In genomic region chr6:134454093-134454492, GRCm38 (mm10) we compare ENCODE assay signal across 12 mouse cellular contexts. TPM values are rescaled to one million over a fixed set of nuclear protein-coding genes. Genes with fewer than 3 reads are reported as not detected.
DNase-seq lines count a peak whose midpoint lies in the region; ATAC-seq and TF ChIP-seq lines count a peak whose summit lies in the region.
"Had no signal": no experiment of that assay in that cellular context is flagged by ENCODE, and none has a peak within 500 bp of the region (broad histone marks: within the 10 kb centered on the region; RNA-seq: fewer than 3 reads in every experiment).

No protein-coding gene starts in this region.

- no peak overlapping the region for H3K4me2 ChIP-seq in forebrain, postnatal 0 days (ENCODE audit: low read depth)
- H3K4me2 ChIP-seq in forebrain, embryonic 14.5 days (ENCODE audit: low read length) = no peak overlapping the region
- H3K4me2 ChIP-seq in liver, postnatal 0 days (ENCODE audit: low read depth, low read length) = no peak overlapping the region
- H3K4me2 ChIP-seq: embryonic facial prominence, embryonic 12.5 days; limb, embryonic 12.5 days; neural tube, embryonic 15.5 days had no signal

- ATAC-seq in forebrain, postnatal 0 days = no peak
- ATAC-seq in forebrain, embryonic 14.5 days = no peak
- ATAC-seq in liver, postnatal 0 days = peak; percentile 33; the same call in 1 of the 2 replicates

- TF ChIP-seq CTCF in forebrain, postnatal 0 days (IDR thresholded peaks at IDR 0.05; ENCODE audit: low read depth) = peak; percentile 61
- TF ChIP-seq CTCF in bone marrow macrophage, adult 2 months (IDR thresholded peaks at IDR 0.05; ENCODE audit: low read depth, low read length) = peak; percentile 40
- peak; percentile 66 for TF ChIP-seq CTCF in liver, postnatal 0 days (IDR thresholded peaks at IDR 0.05; ENCODE audit: low read depth)

- no peak for TF ChIP-seq POLR2A in bone marrow macrophage, adult 2 months (IDR thresholded peaks at IDR 0.05; ENCODE audit: borderline replicate concordance, low read depth, low read length)

- no peak for DNase-seq in forebrain, postnatal 0 days
- no peak for DNase-seq in forebrain, embryonic 14.5 days (ENCODE audit: low spot score)
- peak; percentile 24 for DNase-seq in 416B (ENCODE audit: low read depth)
- DNase-seq in liver, postnatal 0 days = peak; percentile 31
- DNase-seq in left cerebral cortex, postnatal 25 days (ENCODE audit: low spot score in 2 of 2) = no peak
- no peak for DNase-seq in gastrocnemius, postnatal 4 days (ENCODE audit: low spot score in 2 of 2)
- DNase-seq in cerebellum, adult 9-10 months = no peak
- DNase-seq: heart, postnatal 36 days had no signal

- peaks cover 73% of the 10 kb centered on the region for H3K36me3 ChIP-seq in forebrain, postnatal 0 days (ENCODE audit: insufficient read depth)
- H3K36me3 ChIP-seq in forebrain, embryonic 14.5 days (ENCODE audit: control insufficient read depth, insufficient read depth, low read length) = peaks cover 88% of the 10 kb centered on the region
- H3K36me3 ChIP-seq in liver, postnatal 0 days (replicated peaks; ENCODE audit: insufficient read depth, low read length) = peaks cover 67% of the 10 kb centered on the region

- intact Hi-C loops in left cerebral cortex, postnatal 25 days (cut with DNase I) = no loop called here

- TF ChIP-seq EP300 in liver, postnatal 0 days (IDR thresholded peaks at IDR 0.05; ENCODE audit: low read depth) = peak; percentile 44; the same call in 1 of the 2 replicates

- H3K9ac ChIP-seq in forebrain, postnatal 0 days = no peak overlapping the region
- no peak overlapping the region for H3K9ac ChIP-seq in forebrain, embryonic 14.5 days (ENCODE audit: low read length)
- H3K9ac ChIP-seq in liver, postnatal 0 days (replicated peaks) = no peak overlapping the region
- H3K9ac ChIP-seq: embryonic facial prominence, embryonic 12.5 days; limb, embryonic 12.5 days; neural tube, embryonic 15.5 days had no signal

- WGBS in forebrain, postnatal 0 days = 93% methylated on average over 1 of the region's 1 CpGs
- WGBS in forebrain, embryonic 14.5 days = 100% methylated on average over 1 of the region's 1 CpGs
- 91% methylated on average over 1 of the region's 1 CpGs for WGBS in liver, postnatal 0 days (ENCODE audit: insufficient replicate concordance)

- H3K27me3 ChIP-seq in forebrain, postnatal 0 days (ENCODE audit: insufficient read depth, low read length) = no peaks in the 10 kb centered on the region
- no peaks in the 10 kb centered on the region for H3K27me3 ChIP-seq in forebrain, embryonic 14.5 days (replicated peaks; ENCODE audit: control insufficient read depth, insufficient read depth, low read length)
- H3K27me3 ChIP-seq in liver, postnatal 0 days (ENCODE audit: insufficient read depth, low read length) = no peaks in the 10 kb centered on the region
- H3K27me3 ChIP-seq: embryonic facial prominence, embryonic 12.5 days; limb, embryonic 12.5 days; neural tube, embryonic 15.5 days had no signal

- H3K4me1 ChIP-seq in forebrain, postnatal 0 days (ENCODE audit: insufficient read depth) = no peaks in the 10 kb centered on the region
- H3K4me1 ChIP-seq in forebrain, embryonic 14.5 days (ENCODE audit: control insufficient read depth, insufficient read depth, low read length) = no peaks in the 10 kb centered on the region
- no peaks in the 10 kb centered on the region for H3K4me1 ChIP-seq in bone marrow macrophage, adult 2 months (ENCODE audit: control insufficient read depth, insufficient read depth, low read length)
- no peaks in the 10 kb centered on the region for H3K4me1 ChIP-seq in liver, postnatal 0 days (ENCODE audit: insufficient read depth)

- H3K4me3 ChIP-seq in forebrain, postnatal 0 days (ENCODE audit: low read depth, low read length) = no peak overlapping the region
- H3K4me3 ChIP-seq in forebrain, embryonic 14.5 days (ENCODE audit: low read depth, low read length) = no peak overlapping the region
- H3K4me3 ChIP-seq in bone marrow macrophage, adult 2 months (ENCODE audit: insufficient read depth, low read length) = no peak overlapping the region
- no peak overlapping the region for H3K4me3 ChIP-seq in liver, postnatal 0 days (ENCODE audit: low read depth, low read length)
- H3K4me3 ChIP-seq: embryonic facial prominence, embryonic 12.5 days; limb, embryonic 12.5 days; neural tube, embryonic 15.5 days had no signal

- no peak overlapping the region for H3K27ac ChIP-seq in forebrain, postnatal 0 days (ENCODE audit: low read depth, low read length)
- H3K27ac ChIP-seq in forebrain, embryonic 14.5 days (ENCODE audit: low read depth, low read length) = no peak overlapping the region
- no peak overlapping the region for H3K27ac ChIP-seq in bone marrow macrophage, adult 2 months (ENCODE audit: insufficient read depth, low read depth, low read length)
- no peak overlapping the region for H3K27ac ChIP-seq in liver, postnatal 0 days (ENCODE audit: low read depth)
- H3K27ac ChIP-seq: embryonic facial prominence, embryonic 12.5 days; limb, embryonic 12.5 days; neural tube, embryonic 15.5 days had no signal

- no peaks in the 10 kb centered on the region for H3K9me3 ChIP-seq in forebrain, postnatal 0 days (ENCODE audit: low read length)
- H3K9me3 ChIP-seq in forebrain, embryonic 14.5 days (replicated peaks; ENCODE audit: control insufficient read depth, low read length) = no peaks in the 10 kb centered on the region
- no peaks in the 10 kb centered on the region for H3K9me3 ChIP-seq in liver, postnatal 0 days (ENCODE audit: low read length)
- H3K9me3 ChIP-seq: embryonic facial prominence, embryonic 12.5 days; limb, embryonic 12.5 days; neural tube, embryonic 15.5 days had no signal

RNA-seq across cellular contexts. Expression of gene Bcl2l14, which starts 58.0 kb away (rescaled TPM):
- not detected in 2 replicates for total RNA-seq in forebrain, postnatal 0 days (2014; rRNA removed)
- polyA plus RNA-seq in forebrain, postnatal 0 days (2015; fragmentation: Nextera tagmentation; extraction: Ambion mirVana) = not detected in 2 replicates
- polyA plus RNA-seq in forebrain, embryonic 14.5 days (2014; fragmentation: Nextera tagmentation; extraction: Ambion mirVana) = not detected in 2 replicates
- polyA plus RNA-seq in bone marrow macrophage, adult 2 months (2012; ENCODE audit: insufficient read depth, insufficient read length, missing spikeins) = not detected in 2 replicates
- 0.14 and 0.26 TPM in 2 replicates for polyA plus RNA-seq in liver, postnatal 0 days (2015; fragmentation: Nextera tagmentation; extraction: Ambion mirVana)
- not detected for total RNA-seq in left cerebral cortex, postnatal 25 days (2021)
- not detected for total RNA-seq in gastrocnemius, postnatal 4 days (2021)
- total RNA-seq: heart, postnatal 36 days had no signal

Comparison
In these comparisons a context has a peak if more than half of its experiments do, and no peak if none do; other contexts are left out.
1. DNase-seq: peak in 416B (single experiment) and liver, postnatal 0 days (single experiment); none in forebrain, postnatal 0 days (single experiment), forebrain, embryonic 14.5 days (single experiment), left cerebral cortex, postnatal 25 days (0 of 2), gastrocnemius, postnatal 4 days (0 of 2) and cerebellum, adult 9-10 months (single experiment).
2. Peak in every context shown above with its lines, with median percentiles within 50 percentile points of each other: CTCF ChIP-seq.